Mouse (Mus musculus) spleen, postnatal 10 days (tissue): ENCODE measurements at regions not wholly inside any gene's neighbourhood (a gene's known extent, or its start where the extent isn't known, plus 50 kb on each side); places are given as distances from the start of the nearest gene placed in this dataset.
A peak's percentile ranks its signal among the peaks of the same experiment; 100 is the strongest.
"Not testable (repeated sequence)": the region's sequence is repeated elsewhere in the genome, so short reads cannot be mapped to it uniquely, and the experiment has no call there.

Source experiments
- DNase-seq, 2 experiments: peaks; one replicate each; pipeline ENCODE4 v3.0.0; 2021 to 2022; ENCODE audit warnings: low spot score in 2 of 2

GRCm38 (mm10) chr13:12940911-12941310 is 64.3 kb downstream of the Prl2c2 start:
- DNase-seq: not testable (repeated sequence)

GRCm38 (mm10) chr13:12935103-12935502 is 70.1 kb downstream of the Prl2c2 start:
- DNase-seq: peak in 1 of 2 experiments; percentile 52

GRCm38 (mm10) chr13:12931907-12932617 is 73.1 kb downstream of the Prl2c2 start:
- DNase-seq: not testable (repeated sequence)

GRCm38 (mm10) chr13:12930566-12930965 is 74.6 kb downstream of the Prl2c2 start:
- DNase-seq: no peak

- no peak for DNase-seq
These were observed 75.4 kb downstream of the Prl2c2 start for GRCm38 (mm10) chr13:12929806-12930205.

GRCm38 (mm10) chr13:12927587-12928345 is 77.4 kb downstream of the Prl2c2 start:
- no peak for DNase-seq

GRCm38 (mm10) chr13:12925604-12926003 is 79.6 kb downstream of the Prl2c2 start:
- DNase-seq: no peak

- no peak for DNase-seq
These were observed 92.3 kb downstream of the Prl2c2 start for GRCm38 (mm10) chr13:12912902-12913301.

- DNase-seq: no peak
These were observed 99.0 kb downstream of the Prl2c2 start for GRCm38 (mm10) chr13:12906151-12906550.

- DNase-seq: not testable (repeated sequence)
These were observed 89.8 kb upstream of the Prl2c3 start for GRCm38 (mm10) chr13:12889631-12890030.

- DNase-seq: not testable (repeated sequence)
These were observed 79.6 kb upstream of the Prl2c3 start for GRCm38 (mm10) chr13:12879506-12879905.

- DNase-seq: not testable (repeated sequence)
These were observed 65.1 kb upstream of the Prl2c3 start for GRCm38 (mm10) chr13:12864946-12865345.

GRCm38 (mm10) chr13:12864263-12864662 is 64.4 kb upstream of the Prl2c3 start:
- no peak for DNase-seq

GRCm38 (mm10) chr13:12863542-12863941 is 63.7 kb upstream of the Prl2c3 start:
- not testable (repeated sequence) for DNase-seq

- DNase-seq: not testable (repeated sequence)
These were observed 61.1 kb upstream of the Prl2c3 start for GRCm38 (mm10) chr13:12860954-12861353.

GRCm38 (mm10) chr13:12859930-12860329 is 60.1 kb upstream of the Prl2c3 start:
- not testable (repeated sequence) for DNase-seq
